Mouse (Mus musculus) urinary bladder, postnatal 14 days (tissue): ENCODE measurements around the gene Cep290.
"Not testable (repeated sequence)": the region's sequence is repeated elsewhere in the genome, so short reads cannot be mapped to it uniquely, and the experiment has no call there.

Experiments used
- DNase-seq: peaks from one replicate; pipeline ENCODE4 v3.0.0; 2021; ENCODE audit warnings: low spot score

Gene Cep290

DNA sequence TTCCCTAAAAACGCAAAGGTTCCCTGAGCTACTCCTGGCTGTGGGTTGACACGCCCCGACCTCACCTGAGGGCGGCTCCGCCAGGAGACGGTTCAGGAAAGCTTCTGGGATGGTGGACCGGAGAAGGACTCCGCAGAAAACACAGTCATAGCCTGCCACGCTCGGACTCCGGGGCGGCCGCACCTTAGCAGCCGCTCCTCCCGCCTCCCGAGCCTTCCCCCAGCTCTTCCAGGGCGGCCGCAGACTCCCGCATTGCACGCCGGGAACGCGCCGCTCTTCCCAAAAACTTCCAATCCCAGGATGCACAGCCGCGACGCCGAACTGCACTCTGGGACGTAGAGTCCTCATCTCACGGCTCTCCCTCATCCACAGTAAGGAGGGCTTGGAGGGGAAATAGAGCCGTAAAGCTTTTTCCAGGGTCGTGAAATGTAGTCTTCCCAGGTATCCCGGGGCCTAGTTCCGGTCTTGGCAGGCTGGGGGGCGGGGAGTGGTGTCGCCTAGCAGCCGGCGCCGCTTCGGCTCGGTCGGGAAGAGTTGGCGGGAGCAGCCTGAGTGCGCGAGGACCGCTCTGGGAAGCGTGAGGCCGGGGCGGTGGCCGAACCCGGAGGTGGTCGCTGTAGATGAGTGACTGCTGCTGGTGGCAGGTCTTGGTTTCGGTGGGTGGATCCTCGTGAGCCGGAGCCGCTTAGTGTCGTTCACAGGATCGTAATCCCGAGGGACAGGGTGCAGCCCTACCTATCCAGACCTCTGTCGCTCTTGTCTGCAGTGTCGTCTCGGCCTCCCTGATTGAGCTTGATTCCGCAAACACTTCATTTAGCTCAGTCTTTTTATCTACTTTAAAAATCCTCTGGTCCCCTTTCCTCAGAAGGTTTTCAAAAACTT lies at the start of gene Cep290, which contains the start of gene Tmtc3:
Cep290 (plus strand) TSS at position 462 of the 882 bp plus-strand sequence.
Tmtc3 (minus strand) TSS at position 254 of the 882 bp plus-strand sequence.
- DNase-seq = peak; percentile 94

DNA sequence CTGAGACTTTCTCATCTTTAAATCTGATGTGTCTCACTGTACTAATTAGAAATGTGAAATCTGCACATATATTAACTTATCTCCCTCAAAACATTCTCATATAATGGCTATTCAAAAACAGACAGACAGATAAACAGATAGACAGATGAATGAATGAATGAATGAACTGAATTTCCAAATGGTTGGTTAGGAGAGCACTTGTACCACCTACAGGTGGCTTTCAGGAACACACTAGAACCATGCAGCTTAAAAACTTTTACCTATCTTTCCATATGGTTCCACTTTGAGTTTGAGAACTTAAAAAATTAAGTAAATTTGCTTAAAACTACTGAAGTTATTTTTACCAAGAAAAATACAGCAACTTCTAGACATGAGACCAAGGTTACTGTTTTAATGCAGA lies 38.0 kb upstream of the Cep290 start:
- no peak for DNase-seq

DNA sequence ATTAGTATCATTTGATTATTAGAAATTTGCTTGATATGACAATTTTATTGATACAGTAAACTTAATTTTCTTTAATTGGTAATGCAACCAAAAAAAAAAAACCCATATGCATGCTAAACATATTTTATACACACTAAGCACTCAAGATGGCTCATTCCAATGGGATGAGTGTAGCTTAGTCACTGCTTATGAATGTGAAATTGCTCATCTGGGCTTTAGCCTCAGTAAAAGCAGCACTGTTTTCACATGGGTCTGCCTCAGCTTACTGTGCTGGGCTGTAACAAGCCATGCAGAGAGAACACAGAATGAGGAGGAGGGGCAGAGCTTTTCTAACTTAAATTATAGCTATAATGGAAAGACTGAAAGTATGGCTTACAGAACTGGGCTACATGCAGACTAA lies 26.8 kb upstream of the Cep290 start:
- DNase-seq = no peak

DNA sequence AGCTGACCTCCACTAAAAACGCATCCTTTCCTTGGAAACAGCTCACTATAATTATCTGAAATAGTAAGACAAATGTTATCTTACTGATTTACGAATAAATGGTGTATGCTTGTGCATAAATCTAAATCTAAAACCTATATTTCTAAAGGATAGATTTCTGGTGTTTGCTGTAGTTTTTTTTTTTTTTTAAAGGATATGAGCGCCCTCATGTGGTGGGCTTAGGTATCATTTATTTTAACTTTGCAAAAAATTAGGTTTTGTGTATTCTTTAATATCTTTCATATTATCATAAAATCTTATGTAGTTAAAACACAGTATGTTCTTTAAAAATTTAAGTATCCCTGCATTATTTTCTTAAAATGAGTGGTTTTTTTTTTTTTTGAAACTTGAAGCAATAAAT lies 12.3 kb upstream of the Cep290 start:
- no peak for DNase-seq

DNA sequence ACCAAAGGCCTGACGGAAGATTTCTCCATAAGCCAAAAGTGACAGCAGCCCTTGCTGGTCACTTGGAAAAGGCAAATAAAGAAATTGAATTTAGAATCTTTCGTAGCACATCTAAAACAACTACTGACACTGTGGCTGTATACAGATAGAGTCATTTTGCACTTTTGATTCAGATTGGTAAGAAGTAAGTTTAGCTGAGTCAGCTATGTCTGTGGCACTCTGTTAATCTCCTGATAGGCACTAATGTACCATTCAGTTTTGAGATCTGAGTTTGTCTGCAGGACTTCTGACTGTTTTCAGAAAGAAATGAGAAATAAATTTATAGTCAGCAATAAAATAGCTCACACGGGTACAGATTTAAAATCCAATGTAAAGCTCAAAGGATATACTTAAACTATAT lies 7.8 kb upstream of the Cep290 start:
- no peak for DNase-seq

DNA sequence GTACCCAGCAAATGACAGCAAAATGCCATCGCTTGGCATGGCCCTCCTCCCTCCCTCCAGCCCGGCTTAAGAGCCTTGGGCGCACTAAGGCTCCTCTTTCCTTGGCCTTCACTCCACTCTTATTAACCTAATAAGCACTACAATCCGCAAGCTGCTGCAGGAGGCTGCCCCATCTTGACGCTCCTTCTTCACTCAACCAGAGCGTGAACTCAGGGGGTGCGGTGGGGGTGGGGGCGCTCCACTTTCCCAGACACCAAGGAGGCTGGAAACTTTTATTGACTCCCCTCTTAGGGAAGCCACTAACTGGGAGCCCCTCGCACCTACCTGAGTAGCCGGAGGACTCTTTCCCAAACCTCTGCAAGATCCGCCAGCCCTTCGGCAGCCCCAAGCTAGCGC lies 659 bp upstream of the Cep290 start:
- DNase-seq = no peak

DNA sequence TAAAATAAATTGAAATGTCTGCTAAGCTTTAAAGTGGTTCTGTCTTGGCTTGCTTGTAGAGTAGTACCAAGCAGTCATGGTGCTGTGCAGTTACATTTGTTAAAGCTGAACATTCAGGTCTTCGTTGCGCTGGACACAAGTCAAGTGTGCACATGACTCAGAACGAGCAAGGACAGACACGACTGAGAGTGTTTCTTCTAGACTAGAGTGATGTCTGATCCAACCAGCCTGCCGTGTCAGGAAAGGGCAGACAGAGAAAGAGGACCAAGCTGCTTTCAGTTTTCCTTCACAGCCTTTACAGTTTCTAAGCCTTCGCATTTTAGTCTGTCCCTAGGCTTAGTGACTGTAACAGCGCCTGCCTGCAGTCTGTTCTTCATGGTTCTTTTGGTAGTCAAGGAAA lies 4.6 kb downstream of the Cep290 start:
- DNase-seq = no peak

DNA sequence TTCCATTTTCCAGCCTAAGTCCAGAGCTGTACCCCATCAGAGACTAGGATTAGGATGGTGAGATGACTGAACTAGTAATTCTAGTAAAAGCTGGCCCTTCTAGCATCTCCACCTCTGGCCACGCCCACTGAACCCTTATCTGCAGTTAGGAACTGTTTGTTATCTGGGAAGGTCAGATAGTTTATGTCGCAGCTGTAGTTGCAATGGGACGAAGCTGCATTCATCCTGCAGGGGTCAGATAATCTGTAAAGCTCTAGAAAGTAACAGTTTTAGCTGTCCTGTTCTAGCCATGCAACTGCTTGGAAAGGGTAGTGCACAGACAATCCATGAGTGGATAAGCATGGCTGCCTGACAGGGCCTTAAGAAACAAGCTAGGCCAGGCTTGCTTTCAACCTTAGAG lies 11.0 kb downstream of the Cep290 start:
- DNase-seq = no peak

DNA sequence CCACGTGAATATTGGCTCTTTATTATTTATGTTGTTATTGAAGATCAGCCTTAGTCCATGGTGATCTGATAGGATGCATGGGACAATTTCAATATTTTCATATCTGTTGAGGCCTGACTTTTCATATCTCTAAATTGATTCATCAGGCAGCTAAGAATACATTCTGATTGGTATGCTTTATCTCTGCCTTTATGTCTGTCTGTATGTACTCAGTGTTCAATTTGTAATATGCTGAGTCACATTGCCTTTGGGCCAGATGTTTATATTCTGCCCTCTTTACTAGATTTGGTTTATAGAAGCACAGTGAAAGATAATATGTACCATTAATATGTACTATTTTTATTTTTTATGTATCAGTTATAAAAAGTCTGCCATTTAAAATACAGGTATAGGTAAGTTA lies 20.8 kb downstream of the Cep290 start:
- no peak for DNase-seq

DNA sequence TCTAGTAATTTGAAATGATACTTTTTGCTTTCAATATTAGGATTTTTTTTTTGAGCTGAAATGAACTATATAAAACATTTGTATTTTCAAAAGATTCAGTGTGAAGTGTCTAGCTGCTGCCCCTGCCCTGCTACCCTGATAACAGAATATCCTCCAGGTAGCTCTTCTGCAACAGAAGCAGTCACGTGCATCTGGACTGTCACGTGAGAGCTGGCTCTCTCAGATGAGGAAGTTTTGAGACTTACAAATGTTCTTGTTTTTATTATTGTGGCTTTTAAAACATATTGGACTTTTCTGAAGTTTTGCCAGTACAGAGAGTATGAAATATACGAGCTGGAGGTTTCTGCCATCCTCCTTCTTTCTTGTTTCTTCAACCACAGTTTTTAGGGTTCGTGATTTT lies 34.3 kb downstream of the Cep290 start:
- DNase-seq = no peak

DNA sequence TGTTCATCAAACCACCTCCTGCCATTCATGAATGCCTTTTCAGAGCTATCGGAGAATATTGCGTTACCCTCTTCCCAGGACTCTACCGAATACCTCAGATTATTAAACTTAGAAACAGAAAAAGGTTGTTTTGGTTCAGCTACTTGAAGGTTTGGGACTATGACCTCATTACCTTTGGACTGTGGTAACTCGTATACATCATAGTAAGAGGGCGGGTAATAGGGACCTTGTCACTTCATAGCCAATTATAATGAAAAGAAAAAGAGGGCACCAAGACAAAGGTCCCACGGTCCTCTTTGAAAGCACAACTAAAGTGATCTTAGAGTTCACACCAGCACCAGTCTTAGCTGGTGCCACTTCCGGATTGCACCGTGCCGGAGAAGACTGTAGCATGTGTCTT lies 35.0 kb downstream of the Cep290 start:
- DNase-seq = no peak

DNA sequence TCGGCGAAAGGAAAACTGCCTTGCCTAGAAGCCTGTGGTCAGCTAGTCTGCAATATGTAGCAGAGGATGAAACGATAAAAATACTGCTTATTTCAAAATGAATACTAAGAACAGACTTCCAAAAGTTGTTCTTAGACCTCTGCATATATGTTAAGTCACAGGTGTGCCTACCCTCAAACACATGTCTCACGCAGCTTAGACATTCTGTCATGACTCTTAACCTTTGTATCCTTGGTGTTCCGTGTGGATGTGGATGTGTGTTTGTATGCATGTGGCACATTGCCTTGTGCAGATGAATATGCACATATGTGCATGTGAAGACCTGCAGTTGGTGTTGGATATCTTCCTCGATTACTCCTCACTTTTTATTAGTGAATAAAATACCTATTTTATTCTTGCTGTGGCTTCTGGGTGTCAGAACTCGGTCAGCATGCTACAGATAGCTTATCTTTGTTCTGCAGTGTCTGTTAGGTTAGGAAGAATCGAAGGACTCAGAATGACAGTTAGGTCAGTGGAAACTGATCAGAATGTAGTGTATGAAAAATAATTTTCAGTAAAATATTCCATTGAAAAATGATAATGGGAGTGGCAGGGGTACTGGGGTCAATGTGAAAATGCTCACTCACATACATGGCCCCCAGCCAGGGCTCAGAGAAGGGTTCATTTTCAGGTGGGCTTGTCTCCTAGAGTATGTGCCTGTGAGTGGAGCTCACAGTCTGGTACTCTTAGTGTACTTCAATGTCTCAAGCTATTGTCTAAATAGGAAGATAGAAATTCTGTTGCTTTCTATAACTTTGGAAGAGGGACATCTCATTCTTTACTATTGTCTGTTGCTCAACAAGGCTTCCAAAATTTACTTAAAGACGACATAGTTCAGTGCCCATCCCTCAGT lies 37.4 kb downstream of the Cep290 start:
- DNase-seq = no peak

DNA sequence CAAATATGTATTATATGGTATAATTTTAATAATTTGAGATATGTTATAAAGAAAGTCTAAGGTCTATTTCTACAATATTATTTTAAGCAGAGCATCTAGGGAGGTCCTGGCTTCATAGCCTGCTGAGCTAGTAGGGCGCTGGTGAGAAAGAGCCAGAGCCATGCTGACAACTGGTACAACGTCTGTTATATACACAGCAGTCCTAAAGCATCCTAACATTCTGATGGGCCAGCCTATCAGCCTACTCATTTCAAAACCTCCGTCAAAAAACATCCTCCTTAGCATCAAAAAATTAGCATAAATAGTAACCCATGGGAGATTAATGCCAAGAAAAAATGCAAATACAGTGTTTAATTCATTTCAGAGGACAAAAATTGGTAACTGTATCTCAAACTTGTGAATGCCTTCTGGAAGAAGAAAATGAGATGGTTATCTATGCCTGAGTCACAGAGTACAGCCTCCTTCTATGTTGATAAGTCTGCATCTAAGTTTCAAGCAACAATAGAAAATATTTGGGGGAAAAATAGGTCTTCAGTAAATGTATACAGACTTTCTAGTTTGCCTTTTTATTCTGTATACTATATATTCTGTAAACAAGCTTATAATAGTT lies 69.3 kb downstream of the Cep290 start:
- DNase-seq = no peak

DNA sequence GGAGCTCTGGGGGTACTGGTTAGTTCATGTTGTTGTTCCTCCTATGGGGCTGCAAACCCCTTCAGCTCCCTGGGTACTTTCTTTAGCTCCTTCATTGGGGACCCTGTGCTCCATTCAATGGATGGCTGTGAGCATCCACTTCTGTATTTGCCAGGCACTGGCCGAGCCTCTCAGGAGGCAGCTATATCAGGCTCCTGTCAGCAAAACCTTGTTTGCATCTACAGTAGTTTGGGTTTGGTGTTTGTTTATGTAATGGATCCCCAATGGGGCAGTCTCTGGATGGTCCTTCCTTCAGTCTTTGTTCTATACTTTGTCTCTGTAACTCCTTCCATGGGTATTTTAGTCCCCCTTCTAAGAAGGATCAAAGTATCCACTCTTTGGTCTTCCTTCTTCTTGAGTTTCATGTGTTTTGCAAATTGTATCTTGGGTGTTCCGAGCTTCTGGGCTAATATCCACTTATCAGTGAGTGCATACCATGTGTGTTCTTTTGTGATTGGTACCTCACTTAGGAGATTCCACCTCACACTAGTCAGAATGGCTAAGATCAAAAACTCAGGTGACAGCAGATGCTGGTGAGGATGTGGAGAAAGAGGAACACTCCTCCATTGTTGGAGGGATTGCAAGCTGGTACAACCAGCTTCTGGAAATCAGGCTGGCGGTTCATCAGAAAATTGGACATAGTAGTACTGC lies 73.0 kb downstream of the Cep290 start:
- DNase-seq = not testable (repeated sequence)

DNA sequence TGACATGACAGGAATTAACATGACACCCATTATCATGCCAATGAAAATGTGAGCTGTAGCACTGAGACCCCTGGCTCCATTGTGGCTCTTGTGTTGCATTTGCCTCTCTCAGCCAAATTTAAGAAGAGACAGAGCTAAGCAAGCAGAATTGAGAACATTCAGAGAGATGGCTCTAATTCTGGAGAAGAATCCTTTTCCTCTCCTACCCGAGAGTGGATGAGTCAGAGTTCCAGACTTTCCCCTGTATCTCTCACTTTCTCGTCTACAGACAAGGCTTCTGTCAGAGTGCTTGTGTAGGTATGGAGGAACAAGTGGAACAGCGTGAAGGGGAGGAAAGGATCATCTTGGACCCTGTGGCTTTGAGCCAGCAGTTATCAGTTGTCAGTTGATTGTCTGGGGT lies 76.8 kb downstream of the Cep290 start:
- no peak for DNase-seq

DNA sequence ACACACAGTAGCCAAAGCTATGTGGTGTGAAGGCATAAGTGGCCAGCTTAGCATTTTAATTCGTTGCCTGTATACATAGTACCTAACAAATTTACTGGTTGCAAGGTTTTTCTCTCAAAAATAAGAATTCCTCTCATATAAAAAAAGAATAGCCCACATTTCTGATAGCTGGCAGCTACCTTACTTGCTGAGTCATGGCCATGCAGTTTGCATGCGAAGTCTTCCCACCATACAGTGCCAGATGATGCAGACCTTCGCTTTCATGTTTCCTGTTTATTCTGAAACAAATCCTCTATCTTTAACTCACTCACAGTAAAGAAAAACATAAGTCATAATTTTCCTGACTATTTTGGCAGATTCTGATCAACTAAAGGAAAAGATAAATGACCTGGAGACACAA lies 84.3 kb downstream of the Cep290 start:
- DNase-seq = no peak

DNA sequence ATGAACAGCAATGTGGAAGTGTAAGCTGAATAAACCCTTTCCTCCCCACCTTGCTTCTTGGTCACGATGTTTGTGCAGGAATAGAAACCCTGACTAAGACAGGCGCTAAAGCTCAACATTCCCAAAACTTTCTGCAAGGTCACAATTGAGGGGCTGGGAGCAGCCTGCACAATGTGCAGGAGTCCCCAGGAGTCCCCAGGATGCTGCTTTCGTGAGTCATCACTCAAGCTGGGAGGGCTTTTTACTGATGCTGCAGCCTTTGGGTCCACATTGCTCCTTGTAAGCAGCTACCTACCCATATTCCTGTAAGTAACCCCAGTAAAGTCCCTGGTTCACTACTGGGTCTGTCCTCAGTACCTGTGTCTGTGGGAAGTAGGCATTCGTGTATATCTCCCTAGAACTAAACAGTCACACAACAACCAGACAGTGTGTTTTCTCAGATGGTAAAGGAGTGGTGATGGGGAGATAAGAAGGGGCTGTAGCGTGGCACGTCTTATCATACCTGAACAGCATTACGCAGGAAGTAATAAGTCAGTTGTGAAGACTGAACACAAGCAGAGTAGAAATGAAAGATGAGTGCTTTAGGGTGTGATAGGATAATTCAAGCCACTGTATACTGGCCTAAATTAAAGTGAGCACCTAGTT lies 87.3 kb downstream of the Cep290 start:
- no peak for DNase-seq

DNA sequence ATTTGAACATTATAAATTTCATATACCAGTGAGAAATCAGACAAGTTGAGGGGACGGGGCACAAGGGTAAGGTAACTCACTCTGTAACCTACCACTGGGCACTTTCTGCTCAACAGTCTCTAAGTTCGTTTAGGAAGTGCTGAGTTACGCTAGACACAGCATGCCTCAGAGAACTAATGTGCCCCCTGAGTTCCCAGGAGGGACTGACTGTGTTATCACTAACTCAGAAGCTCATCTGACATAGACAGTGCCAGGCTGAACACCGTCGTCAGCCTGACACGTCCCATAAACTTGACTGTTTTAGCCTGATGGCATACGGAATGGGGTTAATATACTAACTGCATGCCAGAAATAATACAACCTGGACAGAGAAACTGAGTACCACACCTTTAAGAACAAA lies 87.9 kb downstream of the Cep290 start:
- DNase-seq = no peak

DNA sequence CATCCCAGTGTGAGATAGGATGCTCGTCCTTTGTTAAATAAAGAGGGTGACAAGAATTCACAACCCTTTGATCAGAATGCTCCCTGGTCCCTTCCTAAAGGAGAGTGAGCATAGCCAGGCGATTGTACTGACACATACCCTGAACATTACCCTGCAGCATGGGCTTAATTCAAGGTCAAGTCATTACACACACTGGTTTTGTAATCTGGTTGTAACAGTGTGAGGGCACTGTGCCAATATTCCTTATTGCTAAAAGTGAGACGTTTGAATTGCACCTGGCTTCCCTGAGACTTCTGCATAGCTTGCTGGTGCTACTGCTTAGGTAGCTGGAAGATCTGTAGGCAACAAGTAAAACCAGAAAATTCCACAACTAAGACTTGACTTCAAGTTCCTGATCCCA lies 96.8 kb downstream of the Cep290 start:
- DNase-seq = no peak

DNA sequence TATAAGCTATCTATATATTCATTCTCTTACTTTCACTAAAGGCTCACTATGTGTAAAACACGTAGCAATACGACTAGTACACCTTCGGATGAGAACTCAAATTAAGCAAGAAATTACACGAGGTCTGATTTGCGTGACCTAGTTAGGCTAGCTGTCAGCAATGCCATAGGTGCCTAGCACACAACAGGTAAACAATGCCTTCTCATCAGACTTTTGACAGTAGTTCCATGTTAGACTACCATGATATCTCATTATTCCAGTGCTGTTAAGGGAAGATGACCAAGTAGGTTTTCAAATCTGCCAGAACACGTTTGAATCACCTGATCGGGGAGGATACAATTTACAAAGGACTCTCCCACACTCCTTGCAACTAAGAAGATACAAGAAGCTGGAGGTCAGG lies 101.2 kb downstream of the Cep290 start:
- DNase-seq = no peak

DNA sequence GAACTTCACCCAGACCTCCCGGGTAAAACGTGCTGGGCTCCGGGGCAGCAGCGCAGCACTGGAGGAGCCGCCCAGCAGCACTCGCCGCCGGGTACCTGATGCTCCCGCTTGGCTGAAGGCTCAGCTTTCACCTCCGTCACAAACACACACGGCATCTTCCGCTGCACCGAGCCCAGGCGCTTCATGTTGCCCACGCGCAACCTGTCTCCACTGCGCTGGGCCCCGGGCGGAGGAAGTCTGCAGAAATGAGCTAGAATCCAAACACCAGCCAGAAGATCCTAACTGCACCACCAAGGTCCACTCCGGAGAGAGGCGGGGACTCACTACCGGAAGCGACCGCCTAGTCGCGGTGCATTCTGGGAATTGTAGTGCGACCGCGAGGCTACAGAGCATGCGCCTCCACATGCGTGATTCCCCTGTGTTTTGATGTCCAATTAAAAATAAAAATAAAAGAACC lies 101.6 kb downstream of the Cep290 start:
- peak; percentile 91 for DNase-seq
